Mouse (Mus musculus) left cerebral cortex, postnatal 14 days (tissue): ENCODE results near the gene Cald1. TPM values are rescaled to one million over a fixed set of nuclear protein-coding genes. Genes with fewer than 3 reads are reported as not detected.

Experiments
- DNase-seq, 2 experiments: peaks; one replicate each; pipeline ENCODE4 v3.0.0; 2021 to 2022; ENCODE audit warnings: low spot score in 2 of 2, mixed read lengths in 1 of 2
- intact Hi-C: fragments of 180-260 bp; cut with DNase I; formaldehyde crosslinking; loops from one replicate; pipeline ENCODE4 v1.15.1; 2025
- total RNA-seq, 2 experiments: library from RNA; stranded (reverse); gene quantifications; 2 replicates each; pipeline ENCODE4 v1.2.3; 2021

Cald1 gene
- total RNA-seq, 2 experiments from 2014 or later: 20.8 to 23.8 TPM

DNA sequence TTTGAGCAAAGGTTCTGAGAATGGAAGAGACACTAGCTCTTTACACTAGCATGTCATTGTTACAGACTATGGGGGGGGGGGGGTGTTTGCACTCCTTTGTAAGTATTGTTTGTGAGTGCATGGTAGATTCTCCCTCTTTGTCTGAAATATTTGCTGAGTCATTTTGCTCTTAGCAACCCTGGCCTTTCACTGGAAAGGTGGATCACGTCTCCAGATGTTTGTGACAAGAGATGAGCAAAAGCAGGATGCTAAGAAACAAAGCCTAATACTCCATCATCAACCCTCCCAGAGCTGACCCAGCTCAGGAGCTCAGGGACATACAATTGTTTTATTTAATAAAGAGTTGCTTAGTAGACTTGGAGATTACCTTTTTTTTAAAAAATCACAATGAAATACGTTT, 138.6 kb downstream of the Cald1 start:
- no peak for DNase-seq
- intact Hi-C loops: no loop called here

DNA sequence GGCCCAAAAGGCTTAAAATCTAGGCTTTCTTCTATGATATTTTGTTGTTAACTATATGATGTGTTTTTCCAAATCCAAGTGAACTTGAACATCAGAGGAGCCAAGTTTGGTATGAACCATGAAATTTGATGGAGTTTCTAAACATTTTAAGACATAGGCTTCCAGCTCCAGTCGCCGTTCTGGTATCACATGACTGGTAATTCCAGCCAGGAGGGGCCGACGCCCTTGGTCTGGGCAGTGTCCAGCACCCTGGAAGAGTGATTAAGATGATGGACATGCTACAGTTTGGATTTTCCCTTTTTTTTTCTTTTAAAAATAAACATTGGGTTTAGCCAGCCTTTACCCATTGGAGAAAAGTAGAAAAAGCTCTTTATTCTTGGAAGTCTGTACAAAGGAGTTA, 145.6 kb downstream of the Cald1 start:
- DNase-seq: no peak
- intact Hi-C loops: no loop called here

DNA sequence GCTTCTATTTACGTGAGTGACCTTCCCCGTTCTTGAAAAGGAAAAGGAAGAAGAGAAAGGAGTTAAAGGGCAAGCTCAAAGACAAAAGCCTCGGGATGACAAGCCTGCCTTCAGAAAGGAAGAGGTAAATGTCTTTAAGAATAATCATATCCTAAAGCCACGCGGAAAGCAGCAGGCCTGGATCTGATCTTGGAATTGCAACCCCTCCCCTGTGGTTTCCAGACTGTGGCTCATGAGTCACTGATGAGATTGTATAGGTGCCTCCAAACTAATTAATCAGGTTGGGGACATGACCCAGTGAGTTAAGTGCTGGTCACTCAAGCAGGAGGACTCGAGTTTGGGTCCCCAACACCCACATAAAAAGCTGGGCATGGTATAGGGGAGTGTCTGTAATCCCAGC, 149.5 kb downstream of the Cald1 start:
- intact Hi-C loops: no loop called here

DNA sequence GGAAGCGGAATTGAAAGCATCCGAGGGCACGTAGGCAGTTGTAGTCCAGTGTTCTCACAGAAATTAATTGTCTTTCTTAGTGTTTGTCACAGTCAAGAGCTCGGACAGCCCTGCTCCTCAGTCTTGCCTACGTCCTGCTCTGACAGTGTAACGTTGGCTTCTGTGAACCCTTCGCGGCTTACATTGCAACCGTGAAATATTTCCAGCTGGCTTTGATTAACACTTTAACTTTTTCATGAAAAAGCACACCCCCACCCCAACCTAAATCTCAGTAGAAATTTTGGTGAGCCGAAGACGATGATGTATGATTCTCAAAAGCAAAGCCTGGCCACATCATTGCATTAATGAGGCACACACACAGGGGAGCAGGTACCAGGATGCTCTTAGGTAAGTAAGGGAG, 150.3 kb downstream of the Cald1 start:
- intact Hi-C loops: no loop called here
- DNase-seq: no peak

More for the DNA sequence above, 149.5 kb downstream of the Cald1 start:
- DNase-seq: no peak

DNA sequence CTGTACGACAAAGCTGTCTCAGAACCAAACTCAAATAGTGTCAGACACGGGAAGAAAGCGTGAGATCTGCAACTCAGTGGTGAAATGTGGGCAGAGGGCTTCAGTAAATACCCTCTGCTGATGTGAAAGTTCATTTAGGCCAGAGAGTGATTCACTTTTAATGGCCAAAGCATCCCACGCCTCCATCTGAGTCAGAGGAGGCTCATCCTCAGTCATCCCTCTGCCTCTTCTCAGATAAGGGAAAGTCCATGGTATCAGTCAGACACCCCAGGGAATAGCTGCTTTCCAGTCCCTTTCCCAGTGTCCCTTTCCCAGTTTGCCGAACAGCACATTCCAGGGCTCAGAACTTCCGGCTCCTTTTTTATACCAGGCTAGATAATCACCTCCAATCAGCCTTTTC, 151.2 kb downstream of the Cald1 start:
- no peak for DNase-seq
- intact Hi-C loops: no loop called here

DNA sequence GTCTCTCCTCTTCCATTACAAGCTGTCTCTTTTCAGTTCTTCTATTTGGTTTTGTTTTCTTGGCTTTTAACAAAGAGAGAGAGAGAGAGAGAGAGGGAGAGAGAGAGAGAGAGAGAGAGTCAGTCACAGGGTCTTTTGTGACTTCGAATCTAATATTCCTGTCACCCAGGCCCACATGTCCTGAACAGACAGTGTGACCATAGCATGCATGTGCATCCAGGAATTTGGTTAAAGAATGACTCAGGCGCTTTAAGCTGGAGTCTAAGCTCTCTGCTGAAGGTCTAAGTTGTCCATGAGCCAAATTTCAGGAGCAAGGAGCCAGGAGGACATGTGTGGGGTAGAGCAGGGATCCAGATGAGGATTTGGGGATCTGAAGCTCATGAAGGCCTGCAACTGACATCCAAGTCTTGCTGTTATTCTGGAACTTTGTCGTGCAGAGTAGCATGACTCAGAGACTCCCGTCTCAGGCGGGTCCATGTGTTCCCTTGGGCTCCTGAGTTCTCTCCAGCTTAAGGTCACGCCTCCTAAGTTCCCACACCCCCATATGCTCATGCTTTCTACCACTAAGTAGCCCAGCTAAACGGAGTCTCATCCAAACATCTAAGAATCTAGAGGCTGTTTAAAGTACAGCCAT, 152.3 kb downstream of the Cald1 start:
- no peak for DNase-seq
- intact Hi-C loops: no loop called here

DNA sequence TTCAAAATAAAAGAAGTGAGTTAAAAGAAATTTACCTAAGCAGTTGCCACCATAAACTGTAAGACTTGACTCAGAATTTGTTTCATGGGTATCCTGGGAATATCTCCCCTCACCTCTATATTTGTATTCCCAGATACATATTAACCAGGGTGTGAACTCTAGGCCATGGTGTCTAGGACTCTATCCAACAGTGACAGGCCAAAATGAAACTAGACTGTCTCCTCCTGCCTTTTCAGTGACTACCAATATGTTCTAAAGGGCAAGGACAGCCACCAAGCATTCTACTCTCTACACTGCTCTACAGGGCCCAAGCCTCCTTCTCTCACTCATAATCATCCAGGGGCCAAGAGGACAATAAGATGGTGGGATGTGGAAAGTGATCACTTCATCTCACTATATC, 153.3 kb downstream of the Cald1 start:
- intact Hi-C loops: no loop called here

DNA sequence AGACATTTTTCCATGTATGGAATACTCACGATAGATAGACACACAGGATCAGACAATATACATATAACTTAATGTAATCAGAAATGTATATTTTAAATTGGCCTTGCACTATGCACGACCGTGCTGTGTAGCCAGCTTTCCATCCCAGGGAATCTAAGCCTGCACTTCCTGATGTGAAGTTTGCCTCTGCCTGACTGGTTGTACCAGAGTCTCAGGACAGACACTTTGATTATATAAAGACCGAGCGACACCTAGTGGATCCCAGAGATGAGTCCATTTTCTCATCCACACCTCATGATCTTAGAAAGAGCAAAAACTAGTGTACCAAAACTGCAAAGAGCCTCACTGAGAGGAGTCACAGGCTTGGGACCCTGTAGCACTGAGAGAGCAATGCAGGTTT, 156.1 kb downstream of the Cald1 start:
- peak; percentile 72 to 76 for DNase-seq
- intact Hi-C loops: loop anchor here (2.0 kb wide), 1 partner anchor 240 kb away; no protein-coding TSS in a partner anchor

More for the DNA sequence above, 153.3 kb downstream of the Cald1 start:
- DNase-seq: no peak

DNA sequence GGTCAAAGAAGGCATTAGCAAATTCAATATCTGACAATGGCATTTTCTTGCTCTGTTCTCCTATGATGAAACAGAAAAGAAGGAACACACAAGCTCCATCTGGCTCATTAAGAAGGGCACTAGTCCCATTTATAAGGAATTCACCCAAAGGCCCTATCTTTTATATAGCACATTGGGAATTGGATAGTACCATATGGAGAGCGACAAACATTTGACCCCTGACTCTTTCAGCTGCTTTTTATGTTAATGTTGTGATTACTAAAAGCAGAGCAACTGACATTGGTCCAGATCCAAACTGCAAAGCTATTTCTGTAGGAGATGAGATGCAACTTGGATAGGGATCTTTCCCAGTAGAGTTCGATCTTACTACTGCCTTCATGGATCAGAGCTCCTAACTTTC, 160.0 kb downstream of the Cald1 start:
- DNase-seq: no peak
- intact Hi-C loops: loop anchor here (5.0 kb wide), 1 partner anchor 466 kb away; no protein-coding TSS in a partner anchor

DNA sequence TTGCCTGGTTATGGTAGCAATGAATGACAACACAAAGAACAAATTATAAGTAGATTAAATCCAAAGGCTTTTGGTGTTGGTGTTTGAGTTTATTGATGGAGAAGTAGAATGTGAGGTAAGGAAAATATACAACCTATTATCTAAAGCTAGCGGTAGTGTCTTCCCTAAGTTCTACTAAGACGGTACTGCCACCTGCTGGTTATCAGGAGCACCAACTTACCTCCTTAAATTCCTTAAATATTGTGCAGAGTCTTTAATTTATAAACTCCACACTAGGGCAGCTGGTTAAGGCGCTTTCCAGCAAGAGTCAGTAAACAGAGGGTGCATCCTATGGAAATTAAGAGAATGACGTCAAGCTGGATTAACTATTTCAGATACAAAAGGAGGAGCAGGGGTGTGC, 161.7 kb downstream of the Cald1 start:
- intact Hi-C loops: no loop called here
- peak; percentile 23 to 65 for DNase-seq

DNA sequence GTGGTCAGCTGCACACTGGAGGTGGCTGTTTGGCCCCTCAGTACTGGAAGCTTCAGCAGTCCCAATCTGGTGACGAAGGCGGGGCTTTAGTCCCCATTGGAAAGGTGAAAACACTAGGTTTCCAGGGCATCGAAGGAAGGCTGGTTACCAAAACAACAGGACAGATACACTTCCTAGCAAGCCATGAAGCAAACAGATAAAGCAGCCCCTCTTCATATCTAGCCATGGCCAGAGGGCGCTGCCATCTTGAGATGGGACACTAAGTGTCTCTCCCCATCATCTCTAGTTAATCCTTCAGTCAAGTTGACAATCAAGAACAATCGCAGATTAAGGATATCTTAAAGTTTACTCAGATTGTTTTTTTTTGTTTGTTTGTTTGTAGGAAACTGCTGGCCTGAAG, 167.4 kb downstream of the Cald1 start:
- intact Hi-C loops: no loop called here
- DNase-seq: no peak

DNA sequence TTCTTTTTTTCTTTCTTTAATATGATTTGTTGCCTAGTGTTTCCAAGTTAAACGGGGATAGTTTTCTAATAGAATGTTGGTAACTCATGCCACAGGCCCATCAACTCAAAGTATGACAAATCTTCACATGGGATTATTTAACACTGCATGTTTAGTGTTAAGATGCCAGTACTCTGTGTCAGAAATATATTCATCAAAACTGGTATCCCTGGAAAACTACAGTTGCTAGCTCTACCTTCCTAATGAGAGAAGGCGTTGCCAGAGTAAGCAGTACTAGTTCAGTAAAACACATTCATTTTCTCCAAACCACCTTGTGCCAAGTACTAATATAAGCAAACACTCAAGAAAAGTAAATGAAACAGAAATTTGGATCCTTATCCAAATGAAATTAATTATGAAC, 171.7 kb downstream of the Cald1 start:
- intact Hi-C loops: no loop called here
- no peak for DNase-seq

DNA sequence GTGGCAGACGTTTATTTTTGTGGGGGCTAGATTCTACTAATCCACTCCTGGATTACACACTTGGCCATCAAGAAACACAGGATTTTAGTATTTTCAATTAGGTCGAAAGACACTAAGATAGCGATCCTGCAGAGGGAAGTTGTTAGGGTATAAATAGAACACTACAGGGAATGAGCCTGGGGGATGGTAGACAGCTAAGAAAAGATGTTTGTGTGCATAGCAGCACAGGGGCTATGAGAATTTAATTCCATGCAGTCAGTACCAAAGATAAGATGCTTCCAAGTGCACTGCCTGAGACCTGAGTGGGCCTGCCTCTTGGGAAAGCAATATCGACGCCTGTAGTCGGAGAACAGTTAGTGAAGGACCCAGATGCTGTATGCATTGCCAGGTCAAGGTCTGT, 172.2 kb downstream of the Cald1 start:
- no peak for DNase-seq
- intact Hi-C loops: no loop called here

DNA sequence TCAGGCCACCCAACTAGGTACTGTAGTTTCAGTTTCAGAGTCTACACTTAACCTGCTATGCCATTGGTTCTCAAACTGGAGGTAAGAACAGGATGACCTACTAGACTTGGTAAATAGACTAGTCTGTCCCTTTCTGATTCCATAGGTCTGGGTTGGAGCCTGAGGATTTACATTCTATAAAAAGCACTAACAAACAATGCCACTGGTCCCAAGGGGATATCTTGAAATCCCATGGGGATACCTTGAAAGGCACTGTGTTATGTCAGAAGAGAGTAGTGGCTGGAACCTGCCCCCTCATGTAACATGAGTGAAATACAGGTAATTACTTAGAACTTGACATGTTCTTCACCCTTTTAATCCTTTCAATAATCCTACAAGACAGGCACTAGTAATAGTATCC, 178.1 kb downstream of the Cald1 start:
- intact Hi-C loops: no loop called here
- DNase-seq: no peak

DNA sequence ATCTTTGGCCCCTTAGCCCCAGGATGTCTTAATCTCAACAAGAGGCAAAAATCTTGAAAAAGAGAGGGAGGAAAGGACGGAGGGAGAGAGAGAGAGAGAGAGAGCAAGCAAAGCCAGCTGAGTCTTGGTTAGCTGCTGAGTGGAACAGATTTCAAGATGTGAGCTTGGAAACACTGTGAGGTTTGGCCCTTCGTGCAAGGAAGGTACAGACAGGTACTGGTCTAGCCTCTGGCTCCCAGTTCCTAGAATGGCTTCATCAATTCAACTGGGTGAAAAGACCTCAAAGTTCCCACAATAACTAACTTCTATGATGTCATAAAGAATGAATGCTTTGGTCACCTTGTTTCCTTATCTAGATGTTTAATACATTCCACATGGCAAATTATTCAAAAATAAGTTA, 178.8 kb downstream of the Cald1 start:
- intact Hi-C loops: no loop called here

DNA sequence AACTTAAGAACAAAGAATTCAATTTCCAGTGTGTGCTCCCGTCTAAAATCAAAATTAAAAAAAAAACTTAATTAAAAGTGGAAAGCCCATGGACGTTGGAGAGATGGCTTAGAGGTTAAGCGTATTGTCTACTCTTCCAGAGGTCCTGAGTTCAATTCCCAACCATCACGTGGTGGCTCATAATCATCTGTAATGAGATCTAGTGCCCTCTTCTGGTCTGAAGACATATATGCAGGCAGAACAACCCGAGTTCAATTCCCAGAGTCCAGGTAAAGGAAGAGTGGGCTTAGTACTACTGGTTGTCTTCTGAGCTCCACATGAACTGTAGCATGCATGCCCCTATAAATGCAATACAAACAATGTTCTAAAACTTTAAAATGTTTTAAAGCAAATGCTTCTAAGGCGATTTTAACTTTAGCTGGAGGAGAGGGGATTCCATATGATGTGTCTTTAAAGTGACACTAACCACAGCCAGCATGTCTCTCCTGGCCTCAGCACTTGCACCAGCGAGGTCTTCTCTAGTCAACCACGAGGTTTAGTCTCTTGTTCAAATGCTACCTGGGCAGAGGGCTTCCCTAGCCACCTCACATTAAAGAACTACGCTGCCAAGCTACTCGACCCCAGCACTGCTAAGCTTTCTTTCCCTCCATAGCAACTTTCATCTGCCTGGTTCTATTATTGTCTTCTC, 179.8 kb downstream of the Cald1 start:
- DNase-seq: no peak
- intact Hi-C loops: no loop called here

More for the DNA sequence above, 178.8 kb downstream of the Cald1 start:
- DNase-seq: no peak

DNA sequence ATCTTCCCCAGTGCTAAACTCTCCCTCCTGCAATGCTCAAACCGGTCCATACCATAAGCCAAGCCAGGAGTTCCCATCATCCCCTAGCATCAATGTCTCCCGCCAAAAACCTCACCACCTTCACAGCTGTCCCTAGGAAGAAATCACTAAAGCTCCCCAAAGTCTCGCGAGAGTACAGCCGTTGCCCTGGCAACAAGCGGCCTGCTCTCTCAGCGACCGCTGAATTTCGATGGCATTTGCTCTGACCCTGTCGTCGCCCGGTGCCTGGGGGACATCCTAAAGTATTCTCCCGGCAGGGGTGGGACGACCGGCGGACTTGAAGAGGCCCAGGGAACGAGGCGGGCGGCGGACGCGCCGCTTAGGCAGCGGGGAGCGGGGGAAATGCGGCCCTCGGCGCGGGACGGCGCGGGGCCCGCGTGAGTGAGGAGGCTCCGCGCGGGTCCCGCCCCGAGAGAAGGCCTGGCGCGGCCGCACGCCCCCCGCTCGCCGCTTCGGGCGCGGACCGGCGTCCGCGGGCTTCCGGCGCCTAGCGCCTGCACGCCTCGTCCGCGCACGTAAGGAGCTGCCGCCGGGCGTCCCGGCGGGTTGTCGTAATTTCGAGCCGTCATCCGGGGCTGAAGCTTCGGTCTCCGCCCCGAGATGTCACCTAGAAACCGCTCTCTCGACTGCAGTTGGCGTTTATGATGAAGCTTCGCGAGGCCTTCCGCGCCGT, 182.1 kb downstream of the Cald1 start, which contains the start of gene Agbl3:
TSS of gene Agbl3 (plus strand) at position 202 of the 712 bp plus-strand sequence.
- intact Hi-C loops: loop anchor here (5.0 kb wide), 1 partner anchor 97 kb away; the partner anchor contains the start of gene Cyren
- peak; percentile 93 to 94 for DNase-seq

DNA sequence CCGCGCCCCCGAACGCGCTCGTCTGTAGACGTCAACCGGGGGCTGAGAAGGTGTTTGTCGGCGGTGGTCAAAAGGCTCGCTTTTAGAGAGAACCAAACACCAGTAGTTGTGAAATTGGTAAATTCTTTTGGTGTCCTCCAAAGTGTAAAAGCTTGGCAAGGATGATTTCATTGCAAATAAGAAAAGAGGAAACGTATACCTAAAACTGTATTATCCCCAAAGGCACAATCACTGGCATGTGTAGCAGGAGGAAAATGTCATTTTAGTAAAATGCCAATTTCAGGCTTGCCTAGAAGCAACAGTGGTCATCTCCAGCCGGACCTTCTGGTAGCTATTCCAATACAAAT, 182.6 kb downstream of the Cald1 start:
- no peak for DNase-seq
- intact Hi-C loops: loop anchor here (5.0 kb wide), 1 partner anchor 96 kb away; the partner anchor contains the start of gene Cyren

DNA sequence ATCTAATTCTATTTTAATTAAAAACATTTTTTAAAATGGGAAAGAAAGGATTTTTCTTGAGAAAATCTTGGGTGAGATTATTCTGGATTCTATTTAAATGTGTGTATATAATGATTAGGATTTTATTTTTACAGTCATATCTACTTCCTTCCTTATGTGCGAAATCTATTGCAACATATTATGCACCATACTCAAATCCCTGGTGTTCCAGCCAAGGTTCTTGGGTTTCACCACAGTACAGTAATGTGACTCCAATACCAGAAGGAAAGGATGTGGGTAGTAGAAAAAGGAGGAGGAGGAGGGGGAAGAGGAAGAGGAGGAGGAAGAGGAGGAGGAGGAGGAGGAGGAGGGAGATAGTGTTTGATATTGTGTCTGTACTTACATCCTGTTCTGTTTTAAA, 184.2 kb downstream of the Cald1 start:
- DNase-seq: no peak
- intact Hi-C loops: loop anchor here (5.0 kb wide), 1 partner anchor 95 kb away; the partner anchor contains the start of gene Cyren

DNA sequence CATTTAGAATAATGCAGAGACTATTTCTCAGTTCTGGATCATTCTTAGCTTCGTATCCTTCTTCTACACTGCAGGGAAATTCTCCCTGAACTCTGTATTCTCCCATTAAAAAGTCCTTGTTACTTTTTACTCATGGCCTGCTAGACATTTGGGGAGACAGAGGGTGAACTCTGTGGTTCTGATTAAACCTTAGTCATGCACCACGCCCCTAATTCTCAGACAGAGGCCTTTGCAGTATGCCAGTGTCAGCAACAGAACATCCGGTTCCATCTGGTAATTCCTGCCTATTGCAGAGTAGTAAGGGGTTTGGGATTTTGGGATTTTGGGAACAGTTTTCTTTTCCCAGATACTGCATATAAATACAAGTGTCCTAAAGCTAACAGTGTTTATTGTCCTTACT, 198.6 kb downstream of the Cald1 start:
- no peak for DNase-seq
- intact Hi-C loops: no loop called here
